Comparison of ENCODE assay signal across 8 mouse cellular contexts in the genomic region with DNA sequence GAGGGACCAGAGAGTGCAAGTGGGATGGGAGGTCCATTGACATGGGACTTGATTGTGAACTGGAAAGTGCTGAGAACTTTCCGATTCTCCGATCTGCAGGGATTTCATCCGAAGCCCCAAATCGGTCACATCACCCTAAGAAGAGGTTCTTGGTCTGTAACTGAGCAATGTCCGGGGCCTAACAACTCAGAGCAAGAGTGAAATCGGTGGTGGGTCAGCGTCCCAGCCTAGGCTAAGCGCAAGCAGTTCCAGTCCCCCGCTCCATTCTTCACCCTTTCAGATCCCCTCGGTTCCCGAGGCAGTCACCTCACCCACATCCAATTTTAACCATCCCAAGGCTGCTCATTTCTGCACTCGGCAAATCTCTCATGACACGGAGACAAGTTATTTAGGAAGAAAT. TPM values are rescaled to one million over a fixed set of nuclear protein-coding genes. Genes with fewer than 3 reads are reported as not detected.
DNase-seq lines count a peak whose midpoint lies in the region; ATAC-seq lines count a peak whose summit lies in the region.

No protein-coding gene starts in this region.

- DNase-seq in heart, postnatal 10 days: no peak
- no peak for DNase-seq in embryonic facial prominence, embryonic 10.5 days (ENCODE audit: low spot score)
- DNase-seq in left cerebral cortex, postnatal 25 days (ENCODE audit: low spot score in 2 of 2): no peak
- no peak for DNase-seq in urinary bladder, postnatal 36 days (ENCODE audit: low spot score in 2 of 2)

- no peaks in the 10 kb centered on the region for H3K9me3 ChIP-seq in heart, embryonic 14.5 days (ENCODE audit: control insufficient read depth, low read length)
- H3K9me3 ChIP-seq in embryonic facial prominence, embryonic 10.5 days: no peaks in the 10 kb centered on the region
- H3K9me3 ChIP-seq in intestine, embryonic 16.5 days (ENCODE audit: control insufficient read depth, low read length): no peaks in the 10 kb centered on the region
- H3K9me3 ChIP-seq in midbrain, embryonic 13.5 days: no peaks in the 10 kb centered on the region

- 1% methylated on average over 13 of the region's 13 CpGs for WGBS in heart, embryonic 14.5 days
- WGBS in embryonic facial prominence, embryonic 10.5 days: under 1% methylated on average over 13 of the region's 13 CpGs
- WGBS in intestine, embryonic 16.5 days: under 1% methylated on average over 13 of the region's 13 CpGs
- WGBS in midbrain, embryonic 13.5 days: under 1% methylated on average over 13 of the region's 13 CpGs

- H3K36me3 ChIP-seq in heart, embryonic 14.5 days (ENCODE audit: control insufficient read depth, insufficient read depth, low read length): no peaks in the 10 kb centered on the region
- no peaks in the 10 kb centered on the region for H3K36me3 ChIP-seq in embryonic facial prominence, embryonic 10.5 days (replicated peaks)
- H3K36me3 ChIP-seq in intestine, embryonic 16.5 days (ENCODE audit: control insufficient read depth, insufficient read depth, low read length): no peaks in the 10 kb centered on the region
- H3K36me3 ChIP-seq in midbrain, embryonic 13.5 days: no peaks in the 10 kb centered on the region

- no peaks in the 10 kb centered on the region for H3K27me3 ChIP-seq in heart, embryonic 14.5 days (ENCODE audit: control insufficient read depth, insufficient read depth, low read length)
- H3K27me3 ChIP-seq in embryonic facial prominence, embryonic 10.5 days (replicated peaks; ENCODE audit: low read depth, poor library complexity, severe bottlenecking): no peaks in the 10 kb centered on the region
- no peaks in the 10 kb centered on the region for H3K27me3 ChIP-seq in intestine, embryonic 16.5 days (replicated peaks; ENCODE audit: control insufficient read depth, insufficient read depth, low read length)
- H3K27me3 ChIP-seq in midbrain, embryonic 13.5 days: no peaks in the 10 kb centered on the region

- ATAC-seq in heart, embryonic 14.5 days (ENCODE audit: insufficient number of reproducible peaks, insufficient read depth, low FRiP score, low read depth): no peak
- no peak for ATAC-seq in intestine, embryonic 16.5 days
- ATAC-seq in midbrain, embryonic 13.5 days: peak; percentile 25
- ATAC-seq in granulocyte monocyte progenitor cell, adult 5-6 weeks (replicated peaks; ENCODE audit: poor library complexity, severe bottlenecking): no peak

- H3K4me3 ChIP-seq in heart, embryonic 14.5 days (ENCODE audit: control insufficient read depth in 1 of 2, insufficient read depth in 1 of 2, low read depth in 1 of 2, low read length in 2 of 2): peak overlapping the region; percentile 58 to 62
- peak overlapping the region; percentile 75 for H3K4me3 ChIP-seq in embryonic facial prominence, embryonic 10.5 days
- H3K4me3 ChIP-seq in intestine, embryonic 16.5 days (ENCODE audit: low read length): peak overlapping the region; percentile 56
- H3K4me3 ChIP-seq in midbrain, embryonic 13.5 days (replicated peaks): peak overlapping the region; percentile 57

- peak overlapping the region; percentile 74 for H3K4me2 ChIP-seq in heart, embryonic 14.5 days (ENCODE audit: low read length)
- peak overlapping the region; percentile 76 for H3K4me2 ChIP-seq in intestine, embryonic 16.5 days (ENCODE audit: low read depth, low read length)
- H3K4me2 ChIP-seq in midbrain, embryonic 13.5 days (replicated peaks): peak overlapping the region; percentile 90

- peak overlapping the region; percentile 86 for H3K9ac ChIP-seq in heart, embryonic 14.5 days (ENCODE audit: low read length)
- peak overlapping the region; percentile 77 for H3K9ac ChIP-seq in intestine, embryonic 16.5 days (ENCODE audit: low read depth, low read length)
- peak overlapping the region; percentile 85 for H3K9ac ChIP-seq in midbrain, embryonic 13.5 days (replicated peaks)

- H3K27ac ChIP-seq in heart, embryonic 14.5 days (replicated peaks in 1 of 2; ENCODE audit: control insufficient read depth in 1 of 2, insufficient read depth in 1 of 2, low read depth in 2 of 2, low read length in 2 of 2): peak overlapping the region; percentile 83 to 84
- peak overlapping the region; percentile 96 for H3K27ac ChIP-seq in embryonic facial prominence, embryonic 10.5 days (replicated peaks)
- peak overlapping the region; percentile 83 for H3K27ac ChIP-seq in intestine, embryonic 16.5 days (ENCODE audit: low read length)
- peak overlapping the region; percentile 90 for H3K27ac ChIP-seq in midbrain, embryonic 13.5 days

- intact Hi-C loops in heart, postnatal 10 days (cut with DNase I): loop anchor here (5.0 kb wide), 1 partner anchor 177 kb away; no protein-coding TSS in a partner anchor
- intact Hi-C loops in left cerebral cortex, postnatal 25 days (cut with DNase I): no loop called here

- H3K4me1 ChIP-seq in heart, embryonic 14.5 days (ENCODE audit: control insufficient read depth in 2 of 2, insufficient read depth in 2 of 2, low read length in 2 of 2): peaks cover 17 to 32% of the 10 kb centered on the region in 2 experiments
- peaks cover 58% of the 10 kb centered on the region for H3K4me1 ChIP-seq in embryonic facial prominence, embryonic 10.5 days
- H3K4me1 ChIP-seq in intestine, embryonic 16.5 days (ENCODE audit: control insufficient read depth, insufficient read depth, low read length): peaks cover 42% of the 10 kb centered on the region
- H3K4me1 ChIP-seq in midbrain, embryonic 13.5 days (replicated peaks): peaks cover 41% of the 10 kb centered on the region

RNA-seq across cellular contexts. Expression of gene Tmem107, which starts 0.5 kb away (rescaled TPM):
- polyA plus RNA-seq in heart, embryonic 14.5 days (2014; fragmentation: Nextera tagmentation; extraction: Ambion mirVana): 33.5 and 34.4 TPM in 2 replicates
- 1 to 10 TPM; 5.8 to 7.8 TPM for total RNA-seq in heart, postnatal 10 days (2021)
- 41.0 and 44.5 TPM in 2 replicates for polyA plus RNA-seq in embryonic facial prominence, embryonic 10.5 days (2016; fragmentation: Nextera tagmentation; extraction: Ambion mirVana)
- 38.6 and 44.8 TPM in 2 replicates for polyA plus RNA-seq in intestine, embryonic 16.5 days (2015; fragmentation: Nextera tagmentation; extraction: Ambion mirVana)
- 31.7 and 42.5 TPM in 2 replicates for polyA plus RNA-seq in midbrain, embryonic 13.5 days (2015; fragmentation: Nextera tagmentation; extraction: Ambion mirVana)
- 10 to 100 TPM; 16.9 to 18.2 TPM for total RNA-seq in left cerebral cortex, postnatal 25 days (2021)
- 15.1 and 48.9 TPM in 2 replicates for total RNA-seq in granulocyte monocyte progenitor cell, adult 5-6 weeks (2014; fragmentation: Nextera tagmentation)
- total RNA-seq in granulocyte monocyte progenitor cell, adult 5-6 weeks (2017): 10.4 and 24.9 TPM in 2 replicates

RNA-seq across cellular contexts. Expression of gene Borcs6, which starts 10.6 kb away (rescaled TPM):
- 13.0 and 14.1 TPM in 2 replicates for polyA plus RNA-seq in heart, embryonic 14.5 days (2014; fragmentation: Nextera tagmentation; extraction: Ambion mirVana)
- total RNA-seq in heart, postnatal 10 days (2021): 10 to 100 TPM; 16.7 to 19.4 TPM
- 5.3 and 5.9 TPM in 2 replicates for polyA plus RNA-seq in embryonic facial prominence, embryonic 10.5 days (2016; fragmentation: Nextera tagmentation; extraction: Ambion mirVana)
- 8.0 and 8.6 TPM in 2 replicates for polyA plus RNA-seq in intestine, embryonic 16.5 days (2015; fragmentation: Nextera tagmentation; extraction: Ambion mirVana)
- polyA plus RNA-seq in midbrain, embryonic 13.5 days (2015; fragmentation: Nextera tagmentation; extraction: Ambion mirVana): 11.3 and 13.5 TPM in 2 replicates
- total RNA-seq in left cerebral cortex, postnatal 25 days (2021): 10 to 100 TPM; 29.1 to 29.5 TPM
- 2.0 and 11.4 TPM in 2 replicates for total RNA-seq in granulocyte monocyte progenitor cell, adult 5-6 weeks (2014; fragmentation: Nextera tagmentation)
- 9.4 TPM in 2 replicates for total RNA-seq in granulocyte monocyte progenitor cell, adult 5-6 weeks (2017)

RNA-seq across cellular contexts. Expression of gene Vamp2, which starts 18.2 kb away (rescaled TPM):
- polyA plus RNA-seq in heart, embryonic 14.5 days (2014; fragmentation: Nextera tagmentation; extraction: Ambion mirVana): 81.5 and 93.9 TPM in 2 replicates
- total RNA-seq in heart, postnatal 10 days (2021): 10 to 100 TPM; 71.1 to 85.8 TPM
- polyA plus RNA-seq in embryonic facial prominence, embryonic 10.5 days (2016; fragmentation: Nextera tagmentation; extraction: Ambion mirVana): 60.9 and 70.0 TPM in 2 replicates
- polyA plus RNA-seq in intestine, embryonic 16.5 days (2015; fragmentation: Nextera tagmentation; extraction: Ambion mirVana): 65.8 TPM in 2 replicates
- polyA plus RNA-seq in midbrain, embryonic 13.5 days (2015; fragmentation: Nextera tagmentation; extraction: Ambion mirVana): 175 and 188 TPM in 2 replicates
- 1,000 to 10,000 TPM; 1,099 to 1,151 TPM for total RNA-seq in left cerebral cortex, postnatal 25 days (2021)
- 59.2 and 63.1 TPM in 2 replicates for total RNA-seq in granulocyte monocyte progenitor cell, adult 5-6 weeks (2014; fragmentation: Nextera tagmentation)
- total RNA-seq in granulocyte monocyte progenitor cell, adult 5-6 weeks (2017): 7.2 and 8.6 TPM in 2 replicates

RNA-seq across cellular contexts. Expression of gene Aurkb, which starts 24.6 kb away (rescaled TPM):
- polyA plus RNA-seq in heart, embryonic 14.5 days (2014; fragmentation: Nextera tagmentation; extraction: Ambion mirVana): 61.7 and 64.8 TPM in 2 replicates
- total RNA-seq in heart, postnatal 10 days (2021): 10 to 100 TPM; 11.6 to 15.4 TPM
- polyA plus RNA-seq in embryonic facial prominence, embryonic 10.5 days (2016; fragmentation: Nextera tagmentation; extraction: Ambion mirVana): 215 and 218 TPM in 2 replicates
- 114 and 139 TPM in 2 replicates for polyA plus RNA-seq in intestine, embryonic 16.5 days (2015; fragmentation: Nextera tagmentation; extraction: Ambion mirVana)
- 61.3 and 62.6 TPM in 2 replicates for polyA plus RNA-seq in midbrain, embryonic 13.5 days (2015; fragmentation: Nextera tagmentation; extraction: Ambion mirVana)
- under 1 TPM; 0.73 to 0.99 TPM for total RNA-seq in left cerebral cortex, postnatal 25 days (2021)
- 80.2 and 105 TPM in 2 replicates for total RNA-seq in granulocyte monocyte progenitor cell, adult 5-6 weeks (2014; fragmentation: Nextera tagmentation)
- total RNA-seq in granulocyte monocyte progenitor cell, adult 5-6 weeks (2017): 102 and 122 TPM in 2 replicates

RNA-seq across cellular contexts. Expression of gene Per1, which starts 24.9 kb away (rescaled TPM):
- 16.0 and 17.8 TPM in 2 replicates for polyA plus RNA-seq in heart, embryonic 14.5 days (2014; fragmentation: Nextera tagmentation; extraction: Ambion mirVana)
- 100 to 1,000 TPM in 1 of 2 experiments, 10 to 100 TPM in 1; 61.4 to 101 TPM for total RNA-seq in heart, postnatal 10 days (2021)
- 6.1 and 7.3 TPM in 2 replicates for polyA plus RNA-seq in embryonic facial prominence, embryonic 10.5 days (2016; fragmentation: Nextera tagmentation; extraction: Ambion mirVana)
- polyA plus RNA-seq in intestine, embryonic 16.5 days (2015; fragmentation: Nextera tagmentation; extraction: Ambion mirVana): 13.6 and 13.7 TPM in 2 replicates
- 8.6 and 10.5 TPM in 2 replicates for polyA plus RNA-seq in midbrain, embryonic 13.5 days (2015; fragmentation: Nextera tagmentation; extraction: Ambion mirVana)
- total RNA-seq in left cerebral cortex, postnatal 25 days (2021): 100 to 1,000 TPM in 1 of 2 experiments, 10 to 100 TPM in 1; 98.9 to 108 TPM
- total RNA-seq in granulocyte monocyte progenitor cell, adult 5-6 weeks (2014; fragmentation: Nextera tagmentation): 10.3 and 11.7 TPM in 2 replicates
- total RNA-seq in granulocyte monocyte progenitor cell, adult 5-6 weeks (2017): 9.4 and 9.8 TPM in 2 replicates
